Mouse (Mus musculus) ES-Bruce4 (cell line): ENCODE measurements around the gene Bag1.

Experiments used
- CTCF ChIP-seq: IDR thresholded peaks from one replicate; pipeline ENCODE4 v1.8.1; 2011; ENCODE audit warnings: low read depth, low read length
- EP300 ChIP-seq: IDR thresholded peaks from 2 replicates; pipeline ENCODE4 v1.6.1; 2011; ENCODE audit warnings: low read depth, low read length; ENCODE audit not compliant: insufficient read depth
- POLR2A ChIP-seq: IDR thresholded peaks from one replicate; pipeline ENCODE4 v1.8.1; 2011; ENCODE audit warnings: low read length; ENCODE audit not compliant: insufficient read depth

- TF ChIP-seq POLR2A (peak; percentile 30), EP300 (peak; percentile 55; the same call in 1 of the 2 replicates), CTCF (no peak)
Measured at GRCm38 (mm10) chr4:40970842-40971701, 23.0 kb upstream of the Bag1 start, which contains the start of gene Nfx1.
